Mouse (Mus musculus): ENCODE results near the gene Mgat5.

DNA sequence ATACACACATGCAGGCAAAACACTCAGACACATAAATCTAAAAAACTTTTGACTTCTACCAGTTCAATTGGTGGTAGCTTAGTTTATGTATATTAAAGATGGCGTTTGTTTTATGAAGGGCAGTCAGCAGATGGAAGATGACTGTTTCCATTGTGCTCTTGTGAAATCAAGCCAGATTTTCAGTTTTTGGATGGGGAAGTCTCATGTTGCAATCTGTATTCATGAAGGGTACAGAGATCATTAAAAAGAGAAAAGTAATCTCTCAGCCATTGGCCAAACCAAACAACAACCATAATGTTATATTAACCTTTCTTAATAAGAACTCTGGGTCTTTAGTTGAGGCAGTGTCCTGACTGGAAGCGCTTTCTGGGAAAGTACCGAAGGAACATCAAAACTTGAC is 73.3 kb downstream of the Mgat5 start:
- TF ChIP-seq CTCF (IDR thresholded peaks at IDR 0.05; ENCODE audit: control insufficient read depth, insufficient read depth, insufficient read length), result no peak
- TF ChIP-seq FOSL1 (IDR thresholded peaks at IDR 0.05; ENCODE audit: insufficient read depth, low read length, poor library complexity, severe bottlenecking), result no peak
- TF ChIP-seq USF1 (IDR thresholded peaks at IDR 0.05; ENCODE audit: low read depth), result no peak
- no peak for TF ChIP-seq MYOG (IDR thresholded peaks at IDR 0.05; ENCODE audit: control insufficient read depth, extremely low read depth, insufficient read length)
- no peak for TF ChIP-seq MAX (IDR thresholded peaks at IDR 0.05)
- TF ChIP-seq CEBPB (IDR thresholded peaks at IDR 0.05; ENCODE audit: low read depth), result no peak
